Comparison of ENCODE assay signal across 23 mouse cellular contexts in the genomic region with DNA sequence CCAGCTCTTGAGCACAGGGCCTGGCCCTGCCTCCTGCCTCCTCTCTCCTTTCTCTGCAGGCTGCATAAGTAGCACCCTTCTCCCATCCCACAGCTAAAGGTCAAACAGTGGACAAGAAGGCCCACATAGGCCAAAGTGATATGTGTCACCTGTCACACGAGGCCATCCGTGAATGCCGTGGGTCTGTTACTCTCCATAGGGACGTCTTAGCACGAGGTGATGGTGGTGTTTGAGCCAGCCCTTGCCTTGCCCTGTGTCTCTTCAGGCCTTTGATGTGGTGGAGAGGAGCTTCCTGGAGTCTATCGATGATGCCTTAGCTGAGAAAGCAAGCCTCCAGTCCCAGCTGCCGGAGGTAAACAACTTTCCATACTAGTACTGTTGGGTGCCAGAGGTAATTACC. TPM values are rescaled to one million over a fixed set of nuclear protein-coding genes. Genes with fewer than 3 reads are reported as not detected.
DNase-seq lines count a peak whose midpoint lies in the region; TF ChIP-seq lines count a peak whose summit lies in the region.
"Had no signal": no experiment of that assay in that cellular context is flagged by ENCODE, and none has a peak within 500 bp of the region (broad histone marks: within the 10 kb centered on the region; RNA-seq: fewer than 3 reads in every experiment).

No protein-coding gene starts in this region.

- H3K4me1 ChIP-seq in spleen, adult 2 months (ENCODE audit: control insufficient read depth, insufficient read depth, insufficient read length) = peaks cover 13% of the 10 kb centered on the region; the same call in 1 of the 2 replicates
- H3K4me1 ChIP-seq: forebrain, embryonic 13.5 days; neural tube, embryonic 12.5 days had no signal

- H3K27ac ChIP-seq in spleen, adult 2 months (ENCODE audit: insufficient read depth, low read length) = peak overlapping the region; percentile 7
- H3K27ac ChIP-seq: forebrain, embryonic 13.5 days; hindbrain, embryonic 14.5 days; left cerebral cortex, adult 2 months; liver, embryonic 13.5 days; midbrain, embryonic 12.5 days; neural tube, embryonic 12.5 days had no signal

- no peak overlapping the region for H3K4me3 ChIP-seq in spleen, adult 2 months (ENCODE audit: extremely low read depth, insufficient read depth, insufficient read length)
- H3K4me3 ChIP-seq: forebrain, embryonic 13.5 days; heart, embryonic 12.5 days; left cerebral cortex, adult 2 months; liver, embryonic 13.5 days; midbrain, embryonic 12.5 days; neural tube, embryonic 12.5 days had no signal

- TF ChIP-seq CTCF in spleen, adult 2 months (IDR thresholded peaks at IDR 0.05; ENCODE audit: extremely low read depth, insufficient read depth, insufficient read length, insufficient replicate concordance) = no peak

- WGBS in spleen, adult 2 months = 72% methylated on average over 7 of the region's 7 CpGs

- TF ChIP-seq POLR2A in spleen, adult 2 months (IDR thresholded peaks at IDR 0.05; ENCODE audit: low read depth, low read length) = no peak

- H3K36me3 ChIP-seq in spleen, adult 2 months (ENCODE audit: control insufficient read depth, insufficient read depth, low read length) = peaks cover 22% of the 10 kb centered on the region

- H3K27me3 ChIP-seq in spleen, adult 2 months (ENCODE audit: control insufficient read depth, insufficient read depth, low read length) = no peaks in the 10 kb centered on the region
- H3K27me3 ChIP-seq: forebrain, embryonic 13.5 days; heart, embryonic 12.5 days; liver, embryonic 13.5 days; midbrain, embryonic 12.5 days; neural tube, embryonic 12.5 days had no signal

- DNase-seq in spleen, adult 2 months (ENCODE audit: low read depth in 1 of 2, low spot score in 2 of 2) = peak in 1 of 2 experiments; percentile 36
- DNase-seq in spleen, adult 18-20 months = no peak
- DNase-seq in induced T-regulatory cell, adult 2 months (ENCODE audit: low read depth) = peak; percentile 44
- peak; percentile 83 for DNase-seq in thymus, postnatal 0 days (ENCODE audit: low spot score)
- DNase-seq in cerebellum, adult 18-20 months = no peak
- DNase-seq in lung, postnatal 10 days = no peak
- no peak for DNase-seq in cerebellum, postnatal 10 days
- DNase-seq: B cell, adult 2 months; cerebellum, adult 11-12 months; cerebellum, postnatal 36 days; gastrocnemius, postnatal 14 days; heart, adult 11 months; kidney, postnatal 4 days; layer of hippocampus, adult 9-11 months; liver, embryonic 13.5 days; lung, adult 2 months; retina, postnatal 1 day had no signal

RNA-seq across cellular contexts. Expression of a gene that starts 16.6 kb away (rescaled TPM):
- polyA plus RNA-seq in spleen, adult 2 months (2012; rRNA removed) = 16.1 and 21.4 TPM in 2 replicates
- 37.3 and 38.2 TPM in 2 replicates for polyA plus RNA-seq in thymus, postnatal 0 days (2015; fragmentation: Nextera tagmentation; extraction: Ambion mirVana)

RNA-seq across cellular contexts. Expression of a gene that starts 24.0 kb away (rescaled TPM):
- 2.9 and 3.4 TPM in 2 replicates for polyA plus RNA-seq in spleen, adult 2 months (2012; rRNA removed)
- polyA plus RNA-seq in thymus, postnatal 0 days (2015; fragmentation: Nextera tagmentation; extraction: Ambion mirVana) = 4.7 and 5.0 TPM in 2 replicates

RNA-seq across cellular contexts. Expression of a gene that starts 57.8 kb away (rescaled TPM):
- 550 and 833 TPM in 2 replicates for polyA plus RNA-seq in spleen, adult 2 months (2012; rRNA removed)
- 1,085 and 1,101 TPM in 2 replicates for polyA plus RNA-seq in thymus, postnatal 0 days (2015; fragmentation: Nextera tagmentation; extraction: Ambion mirVana)

RNA-seq across cellular contexts. Expression of a gene that starts 58.4 kb away (rescaled TPM):
- polyA plus RNA-seq in spleen, adult 2 months (2012; rRNA removed) = 9.9 and 13.5 TPM in 2 replicates
- 74.1 and 74.5 TPM in 2 replicates for polyA plus RNA-seq in thymus, postnatal 0 days (2015; fragmentation: Nextera tagmentation; extraction: Ambion mirVana)

Comparison
In these comparisons a context has a peak if more than half of its experiments do, and no peak if none do; other contexts are left out.
1. DNase-seq: peak in induced T-regulatory cell, adult 2 months (single experiment) and thymus, postnatal 0 days (single experiment); none in spleen, adult 18-20 months (0 of 2), cerebellum, adult 18-20 months (0 of 2), lung, postnatal 10 days (single experiment) and cerebellum, postnatal 10 days (0 of 2).